Mouse (Mus musculus) neural tube, embryonic 14.5 days (tissue): Measurements from ENCODE around the gene Snx33. TPM values are rescaled to one million over a fixed set of nuclear protein-coding genes. Genes with fewer than 3 reads are reported as not detected.
A peak's percentile ranks its signal among the peaks of the same experiment; 100 is the strongest.

Source experiments
- ATAC-seq: fragments of 200-750 bp; cut with Nextera tagmentation; 2 replicates; pipeline ENCODE4 v1.8.0; 2017; ENCODE audit warnings: low read depth, mild to moderate bottlenecking, moderate TSS enrichment, moderate library complexity
- H3K27ac ChIP-seq: fragments of 300-500 bp; sonication (generic); 2 replicates; pipeline ENCODE4 v1.5.1; 2014; ENCODE audit warnings: low read depth, mild to moderate bottlenecking, control low read depth, low read length, moderate library complexity, mixed read lengths
- H3K27me3 ChIP-seq: fragments of 300-500 bp; sonication (generic); 2 replicates; pipeline ENCODE4 v1.6.1; 2014; ENCODE audit warnings: low read length; ENCODE audit not compliant: control insufficient read depth, insufficient read depth
- H3K36me3 ChIP-seq: fragments of 300-500 bp; sonication (generic); 2 replicates; pipeline ENCODE4 v1.6.1; 2014; ENCODE audit warnings: low read length, mixed read lengths; ENCODE audit not compliant: control insufficient read depth, insufficient read depth
- H3K4me1 ChIP-seq: fragments of 300-500 bp; sonication (generic); 2 replicates; pipeline ENCODE4 v1.6.1; 2014; ENCODE audit warnings: low read length; ENCODE audit not compliant: control insufficient read depth, insufficient read depth
- H3K4me2 ChIP-seq: fragments of 300-500 bp; sonication (generic); 2 replicates; pipeline ENCODE4 v1.6.1; 2014; ENCODE audit warnings: mild to moderate bottlenecking, low read depth, low read length, control low read depth
- H3K4me3 ChIP-seq: fragments of 300-500 bp; sonication (generic); 2 replicates; pipeline ENCODE4 v1.5.1; 2014; ENCODE audit warnings: low read depth, low read length, control low read depth, mixed read lengths
- H3K9ac ChIP-seq: fragments of 300-500 bp; sonication (generic); replicated peaks from 2 replicates; pipeline ENCODE4 v1.6.1; 2014; ENCODE audit warnings: low read depth, mild to moderate bottlenecking, control low read depth, low read length, mixed read lengths
- H3K9me3 ChIP-seq: fragments of 300-500 bp; sonication (generic); 2 replicates; pipeline ENCODE4 v1.6.1; 2016; ENCODE audit warnings: low read length; ENCODE audit not compliant: control insufficient read depth
- WGBS: fragments of 180-500 bp; shearing (Covaris S2); extraction: QIAGEN DNeasy Blood & Tissue Kit; methylation state at CpG from one replicate; pipeline ENCODE4 v1.1.7; 2014; 5-methylcytosine and 5-hydroxymethylcytosine counted together
- polyA plus RNA-seq: library from polyadenylated mRNA; unstranded; fragments of >200 nt; fragmentation: Nextera tagmentation; extraction: Ambion mirVana; gene quantifications from 2 replicates; pipeline ENCODE4 v1.2.1, GENCODE M21; 2014

Gene Snx33
- polyA plus RNA-seq, 1 experiment from 2014 or later = 1.3 TPM

DNA sequence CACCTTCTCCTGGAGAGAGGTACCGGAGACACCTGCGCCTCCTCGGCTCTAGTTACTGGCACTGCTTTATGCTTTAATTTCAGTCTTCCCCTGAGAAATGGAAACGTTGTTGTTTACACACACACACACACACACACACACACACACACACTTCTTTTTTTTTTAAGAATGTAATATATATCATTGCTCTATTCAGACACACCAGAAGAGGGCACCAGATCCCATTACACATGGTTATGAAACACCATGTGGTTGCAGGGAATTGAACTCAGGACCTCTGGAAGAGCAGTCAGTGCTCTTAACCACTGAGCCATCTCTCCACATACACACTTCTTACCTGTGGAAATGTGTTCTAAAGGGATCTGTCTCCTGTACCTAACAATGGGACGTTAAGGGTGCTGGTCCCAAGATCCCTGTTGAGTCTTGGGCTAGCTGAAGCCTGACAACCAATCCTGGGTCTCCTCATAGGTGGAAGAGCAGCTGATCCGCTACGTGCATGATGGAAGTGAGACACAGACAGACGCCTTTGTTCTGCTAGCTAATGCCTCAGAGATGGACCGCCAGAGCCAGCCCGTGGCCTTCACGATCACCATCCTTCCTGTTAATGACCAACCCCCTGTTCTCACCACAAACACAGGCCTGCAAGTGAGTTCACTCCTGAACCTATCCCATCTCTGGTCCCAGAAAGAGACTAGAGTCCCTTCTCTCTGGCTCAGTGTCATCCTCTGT is 37.5 kb downstream of the Snx33 start:
- no peak overlapping the region for H3K4me3 ChIP-seq
- no peak overlapping the region for H3K27ac ChIP-seq
- ATAC-seq = no peak
- H3K4me1 ChIP-seq = peaks cover 11% of the 10 kb centered on the region; the same call in 1 of the 2 replicates
- no peaks in the 10 kb centered on the region for H3K36me3 ChIP-seq
- no peaks in the 10 kb centered on the region for H3K27me3 ChIP-seq
- no peak overlapping the region for H3K4me2 ChIP-seq
- WGBS = 70% methylated on average over 11 of the region's 11 CpGs
- H3K9me3 ChIP-seq = no peaks in the 10 kb centered on the region
- no peak overlapping the region for H3K9ac ChIP-seq

DNA sequence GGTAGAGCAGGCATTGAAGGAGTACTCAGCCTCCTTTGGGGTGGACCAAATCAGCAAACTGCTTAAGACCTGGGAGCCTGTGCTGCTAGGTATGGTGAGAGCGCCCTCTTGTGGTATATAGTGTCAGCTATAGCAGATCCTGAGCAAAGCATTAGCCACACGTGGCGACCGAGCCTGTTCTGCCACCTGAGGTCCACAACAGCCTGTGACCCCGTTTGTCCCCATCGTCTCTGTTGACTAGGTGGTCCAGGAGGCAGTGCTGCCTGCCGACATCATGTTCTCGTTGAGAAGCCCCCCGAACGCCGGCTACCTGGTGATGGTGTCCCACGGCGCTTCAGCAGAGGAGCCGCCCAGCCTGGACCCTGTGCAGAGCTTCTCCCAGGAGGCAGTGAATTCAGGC is 38.4 kb downstream of the Snx33 start:
- Histone ChIP-seq H3K4me2 (peak overlapping the region; percentile 17), H3K4me3 (no peak overlapping the region), H3K27me3 (no peaks in the 10 kb centered on the region), H3K27ac (no peak overlapping the region), H3K4me1 (peaks cover 11% of the 10 kb centered on the region; the same call in 1 of the 2 replicates), H3K9me3 (no peaks in the 10 kb centered on the region), H3K36me3 (no peaks in the 10 kb centered on the region), H3K9ac (no peak overlapping the region)
- ATAC-seq = peak; percentile 73
- 9% methylated on average over 14 of the region's 14 CpGs for WGBS

DNA sequence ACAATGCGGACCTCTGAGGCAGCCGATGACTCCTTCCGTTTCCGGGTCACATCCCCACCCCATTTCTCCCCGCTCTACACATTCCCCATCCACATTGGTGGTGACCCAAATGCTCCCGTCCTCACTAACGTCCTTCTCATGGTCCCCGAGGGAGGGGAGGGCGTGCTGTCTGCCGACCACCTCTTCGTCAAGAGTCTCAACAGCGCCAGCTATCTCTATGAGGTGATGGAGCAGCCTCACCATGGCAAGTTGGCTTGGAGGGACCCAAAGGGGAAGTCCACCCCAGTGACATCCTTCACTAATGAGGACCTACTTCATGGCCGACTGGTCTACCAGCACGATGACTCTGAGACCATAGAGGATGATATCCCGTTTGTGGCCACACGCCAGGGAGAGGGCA is 40.6 kb downstream of the Snx33 start:
- no peak for ATAC-seq
- H3K4me1 ChIP-seq = 0 out of 2 replicates have a peak, but pooled peaks cover 2% of the 10 kb centered on the region
- 94% methylated on average over 16 of the region's 16 CpGs for WGBS

DNA sequence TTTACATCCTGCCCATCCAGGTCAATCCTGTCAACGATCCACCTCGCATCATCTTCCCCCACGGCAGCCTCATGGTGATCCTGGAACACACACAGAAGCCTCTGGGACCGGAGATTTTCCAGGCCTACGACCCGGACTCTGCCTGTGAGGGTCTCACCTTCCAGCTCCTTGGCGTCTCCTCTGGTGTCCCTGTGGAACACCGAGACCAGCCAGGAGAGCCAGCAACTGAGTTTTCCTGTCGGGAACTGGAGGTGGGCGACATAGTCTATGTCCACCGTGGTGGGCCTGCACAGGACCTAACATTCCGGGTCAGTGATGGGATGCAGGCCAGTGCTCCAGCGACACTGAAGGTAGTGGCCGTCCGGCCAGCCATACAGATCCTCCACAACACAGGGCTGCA is 41.6 kb downstream of the Snx33 start:
- 94% methylated on average over 15 of the region's 15 CpGs for WGBS
- Histone ChIP-seq H3K4me1 (0 out of 2 replicates have a peak, but pooled peaks cover under 1% of the 10 kb centered on the region), H3K4me2 (no peak overlapping the region), H3K27ac (no peak overlapping the region), H3K4me3 (no peak overlapping the region), H3K9me3 (no peaks in the 10 kb centered on the region), H3K36me3 (no peaks in the 10 kb centered on the region), H3K9ac (no peak overlapping the region), H3K27me3 (no peaks in the 10 kb centered on the region)
- no peak for ATAC-seq

More for the DNA sequence above, 40.6 kb downstream of the Snx33 start:
- no peaks in the 10 kb centered on the region for H3K9me3 ChIP-seq
- H3K9ac ChIP-seq = no peak overlapping the region
- no peaks in the 10 kb centered on the region for H3K36me3 ChIP-seq
- no peak overlapping the region for H3K27ac ChIP-seq
- no peak overlapping the region for H3K4me3 ChIP-seq
- no peaks in the 10 kb centered on the region for H3K27me3 ChIP-seq
- H3K4me2 ChIP-seq = no peak overlapping the region

DNA sequence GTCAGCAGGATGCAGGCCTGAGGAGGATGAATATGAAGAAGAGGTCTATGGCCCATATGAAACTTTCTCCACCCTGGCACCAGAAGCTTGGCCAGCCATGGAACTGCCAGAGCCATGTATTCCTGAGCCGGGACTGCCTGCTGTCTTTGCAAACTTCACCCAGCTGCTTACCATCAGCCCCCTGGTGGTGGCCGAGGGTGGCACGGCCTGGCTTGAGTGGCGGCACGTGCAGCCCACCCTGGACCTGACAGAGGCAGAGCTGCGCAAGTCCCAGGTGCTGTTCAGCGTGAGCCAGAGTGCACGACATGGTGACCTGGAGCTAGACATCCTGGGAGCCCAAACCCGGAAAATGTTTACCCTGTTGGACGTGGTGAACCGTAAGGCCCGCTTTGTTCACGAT is 42.1 kb downstream of the Snx33 start:
- Histone ChIP-seq H3K27me3 (no peaks in the 10 kb centered on the region), H3K4me3 (no peak overlapping the region), H3K27ac (no peak overlapping the region), H3K9me3 (no peaks in the 10 kb centered on the region), H3K4me1 (no peaks in the 10 kb centered on the region), H3K36me3 (no peaks in the 10 kb centered on the region), H3K4me2 (no peak overlapping the region), H3K9ac (no peak overlapping the region)
- WGBS = 62% methylated on average over 13 of the region's 13 CpGs
- no peak for ATAC-seq

DNA sequence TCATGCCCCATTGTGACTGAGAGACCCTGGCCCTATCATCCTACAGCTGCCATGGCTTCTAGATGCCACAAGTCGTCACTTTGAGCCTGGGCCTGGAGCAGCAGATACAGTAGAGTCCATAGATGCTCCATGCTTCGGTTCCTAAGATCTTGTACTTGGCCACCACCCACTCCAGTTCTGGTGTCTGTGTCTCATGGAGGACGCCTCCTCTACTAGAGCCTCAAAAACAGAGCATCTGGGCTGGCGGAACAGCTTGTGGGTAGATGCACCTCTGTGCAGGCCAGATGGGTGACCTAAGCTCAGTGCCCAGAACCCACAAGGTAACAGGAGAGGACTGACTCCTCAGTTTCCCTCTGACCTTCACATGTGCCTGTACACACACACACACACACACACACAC is 43.8 kb downstream of the Snx33 start:
- H3K9ac ChIP-seq = no peak overlapping the region
- H3K27ac ChIP-seq = no peak overlapping the region
- H3K9me3 ChIP-seq = no peaks in the 10 kb centered on the region
- H3K36me3 ChIP-seq = no peaks in the 10 kb centered on the region
- H3K4me1 ChIP-seq = no peaks in the 10 kb centered on the region
- 79% methylated on average over 4 of the region's 4 CpGs for WGBS
- H3K4me2 ChIP-seq = no peak overlapping the region
- H3K4me3 ChIP-seq = no peak overlapping the region
- H3K27me3 ChIP-seq = no peaks in the 10 kb centered on the region
- ATAC-seq = no peak

DNA sequence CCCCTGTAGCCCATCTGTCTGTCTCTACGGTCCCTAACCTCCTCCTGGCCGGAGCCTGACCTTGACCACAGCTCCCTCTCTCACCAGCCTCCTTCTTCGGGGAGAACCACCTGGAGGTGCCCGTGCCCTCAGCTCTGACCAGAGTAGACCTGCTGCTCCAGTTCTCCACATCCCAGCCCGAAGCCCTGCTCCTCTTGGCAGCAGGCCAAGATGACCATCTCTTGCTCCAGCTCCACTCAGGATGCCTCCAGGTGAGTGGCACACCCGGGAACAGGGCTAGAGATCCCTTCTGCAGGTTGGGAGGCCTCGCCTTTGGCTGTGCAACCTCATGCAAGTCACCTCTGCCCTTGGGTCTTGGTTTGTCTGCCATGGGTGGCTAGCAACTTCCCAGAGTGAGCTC is 44.7 kb downstream of the Snx33 start:
- no peak overlapping the region for H3K27ac ChIP-seq
- no peak overlapping the region for H3K4me3 ChIP-seq
- no peak for ATAC-seq
- no peaks in the 10 kb centered on the region for H3K9me3 ChIP-seq
- no peak overlapping the region for H3K9ac ChIP-seq
- no peak overlapping the region for H3K4me2 ChIP-seq
- no peaks in the 10 kb centered on the region for H3K4me1 ChIP-seq
- no peaks in the 10 kb centered on the region for H3K36me3 ChIP-seq
- H3K27me3 ChIP-seq = no peaks in the 10 kb centered on the region
- 85% methylated on average over 7 of the region's 7 CpGs for WGBS

DNA sequence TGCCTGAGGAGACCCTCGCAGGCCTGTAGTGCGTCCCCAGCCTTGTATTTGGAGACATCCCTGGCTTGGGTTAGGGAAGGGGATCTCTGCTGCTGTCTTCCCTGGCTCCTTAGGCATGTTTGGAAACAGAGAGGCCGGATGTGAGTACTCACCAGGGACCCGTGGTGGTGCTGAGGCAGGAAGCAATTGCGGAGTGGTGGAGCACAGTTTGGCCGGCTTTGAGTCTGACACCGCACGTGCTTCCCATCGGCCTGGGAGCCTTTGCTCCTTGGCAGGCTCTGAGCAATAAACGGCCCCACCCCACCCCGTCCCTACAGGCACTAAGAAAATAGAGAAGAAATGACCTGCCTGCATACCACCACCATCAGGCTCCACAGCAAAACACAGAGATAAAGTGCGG is 45.4 kb downstream of the Snx33 start:
- Histone ChIP-seq H3K9me3 (no peaks in the 10 kb centered on the region), H3K36me3 (no peaks in the 10 kb centered on the region), H3K9ac (no peak overlapping the region), H3K27me3 (no peaks in the 10 kb centered on the region), H3K4me2 (no peak overlapping the region), H3K4me3 (no peak overlapping the region), H3K27ac (no peak overlapping the region), H3K4me1 (no peaks in the 10 kb centered on the region)
- ATAC-seq = no peak
- WGBS = 58% methylated on average over 12 of the region's 12 CpGs

DNA sequence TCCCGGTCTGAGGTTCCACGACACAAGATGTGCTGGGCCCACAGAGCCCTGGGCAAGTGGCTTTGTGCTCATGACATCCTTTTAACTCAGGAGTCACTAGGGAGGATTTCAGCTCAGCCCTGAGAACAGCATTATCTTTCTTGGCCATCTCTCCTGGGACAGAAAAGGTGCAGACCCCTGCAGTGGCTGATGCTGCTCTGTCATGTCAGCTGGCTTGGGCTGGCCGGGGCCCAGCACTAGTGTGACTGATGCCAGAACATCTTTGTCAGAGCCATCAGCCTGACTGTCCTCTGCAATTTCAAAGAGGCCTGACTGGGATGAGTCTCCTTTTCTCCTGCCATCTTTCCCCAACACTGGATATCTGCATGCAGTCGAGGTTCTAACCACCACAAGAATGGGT is 45.9 kb downstream of the Snx33 start:
- Histone ChIP-seq H3K27ac (no peak overlapping the region), H3K4me1 (no peaks in the 10 kb centered on the region), H3K27me3 (no peaks in the 10 kb centered on the region), H3K4me2 (no peak overlapping the region), H3K36me3 (no peaks in the 10 kb centered on the region), H3K9ac (no peak overlapping the region), H3K4me3 (no peak overlapping the region), H3K9me3 (no peaks in the 10 kb centered on the region)
- no peak for ATAC-seq
- WGBS = 53% methylated on average over 4 of the region's 4 CpGs
